Mouse (Mus musculus) limb, embryonic 14.5 days (tissue): Measurements from ENCODE around the gene Klf2. TPM values are rescaled to one million over a fixed set of nuclear protein-coding genes. Genes with fewer than 3 reads are reported as not detected.

Experiments used
- ATAC-seq: fragments of 200-750 bp; cut with Nextera tagmentation; 2 replicates; pipeline ENCODE4 v1.8.0; 2017; ENCODE audit warnings: low read depth, moderate number of reproducible peaks, moderate TSS enrichment; ENCODE audit not compliant: low FRiP score
- DNase-seq: peaks from one replicate; pipeline ENCODE4 v3.0.0-alpha.2; 2015; ENCODE audit warnings: low spot score
- H3K27ac ChIP-seq: fragments of 300-500 bp; sonication (generic); replicated peaks from 2 replicates; pipeline ENCODE4 v1.5.1; 2014; ENCODE audit warnings: low read depth, mild to moderate bottlenecking, low read length, moderate library complexity, mixed read lengths
- H3K27me3 ChIP-seq: fragments of 300-500 bp; sonication (generic); 2 replicates; pipeline ENCODE4 v1.6.1; 2014; ENCODE audit warnings: low read length, mixed read lengths; ENCODE audit not compliant: control insufficient read depth, insufficient read depth
- H3K36me3 ChIP-seq: fragments of 300-500 bp; sonication (generic); 2 replicates; pipeline ENCODE4 v1.6.1; 2014; ENCODE audit warnings: mild to moderate bottlenecking, low read length, moderate library complexity, mixed read lengths; ENCODE audit not compliant: control insufficient read depth, insufficient read depth
- H3K4me1 ChIP-seq: fragments of 300-500 bp; sonication (generic); 2 replicates; pipeline ENCODE4 v1.6.1; 2014; ENCODE audit warnings: antibody characterized with exemption, low read length, mixed read lengths; ENCODE audit not compliant: control insufficient read depth, insufficient read depth
- H3K4me2 ChIP-seq: fragments of 300-500 bp; sonication (generic); replicated peaks from 2 replicates; pipeline ENCODE4 v1.6.1; 2014; ENCODE audit warnings: low read depth, mild to moderate bottlenecking, low read length, moderate library complexity; ENCODE audit not compliant: severe bottlenecking
- H3K4me3 ChIP-seq: fragments of 300-500 bp; sonication (generic); replicated peaks from 2 replicates; pipeline ENCODE4 v1.5.1; 2014; ENCODE audit warnings: low read length
- H3K9ac ChIP-seq: fragments of 300-500 bp; sonication (generic); 2 replicates; pipeline ENCODE4 v1.6.1; 2014; ENCODE audit warnings: mild to moderate bottlenecking, low read depth, low read length, moderate library complexity; ENCODE audit not compliant: severe bottlenecking
- H3K9me3 ChIP-seq: fragments of 300-500 bp; sonication (generic); 2 replicates; pipeline ENCODE4 v1.6.1; 2016; ENCODE audit warnings: low read length; ENCODE audit not compliant: control insufficient read depth
- POLR2A ChIP-seq: fragments of 200-500 bp; IDR thresholded peaks from 2 replicates; pipeline ENCODE4 v1.8.0; 2012; ENCODE audit warnings: inconsistent platforms, mild to moderate bottlenecking, moderate library complexity, borderline replicate concordance; ENCODE audit not compliant: insufficient read depth, insufficient read length; ENCODE audit errors: extremely low read depth
- WGBS: fragments of 180-500 bp; shearing (Covaris S2); extraction: QIAGEN DNeasy Blood & Tissue Kit; methylation state at CpG from one replicate; pipeline ENCODE4 v1.1.7; 2014; 5-methylcytosine and 5-hydroxymethylcytosine counted together
- polyA plus RNA-seq, 2 experiments: library from polyadenylated mRNA; depleted of rRNA in 1 of 2; stranded (reverse) in 1 of 2; unstranded in 1 of 2; fragments of >200 nt; fragmentation: Nextera tagmentation in 1 of 2; extraction: Ambion mirVana in 1 of 2; gene quantifications; 2 replicates each; pipeline versions ENCODE4 v1.2.1 to v1.2.3; 2012 to 2014

The Klf2 gene
- polyA plus RNA-seq, 2 experiments, result 20.1 to 36.7 TPM

GRCm38 (mm10) chr8:72303633-72304032 is 15.2 kb upstream of the Klf2 start:
- no peak for TF ChIP-seq POLR2A
- no peak overlapping the region for H3K4me2 ChIP-seq
- 44% methylated on average over 8 of the region's 8 CpGs for WGBS
- H3K27ac ChIP-seq, result peak overlapping the region; percentile 82
- ATAC-seq (peak; percentile 64; the same call in 1 of the 2 replicates), DNase-seq (peak; percentile 43)
- no peak overlapping the region for H3K9ac ChIP-seq
- H3K4me1 ChIP-seq, result peaks cover 9% of the 10 kb centered on the region
- no peaks in the 10 kb centered on the region for H3K9me3 ChIP-seq
- no peaks in the 10 kb centered on the region for H3K36me3 ChIP-seq
- no peaks in the 10 kb centered on the region for H3K27me3 ChIP-seq
- no peak overlapping the region for H3K4me3 ChIP-seq

- TF ChIP-seq POLR2A, result no peak
- Histone ChIP-seq H3K27ac (no peak within 1 kb of the TSS), H3K27me3 (no peaks in the 10 kb centered on the region), H3K4me3 (no peak within 1 kb of the TSS), H3K4me1 (peaks cover 9% of the 10 kb centered on the region), H3K9me3 (no peaks in the 10 kb centered on the region), H3K9ac (no peak within 1 kb of the TSS), H3K4me2 (no peak within 1 kb of the TSS), H3K36me3 (no peaks in the 10 kb centered on the region)
- DNase-seq (no peak), ATAC-seq (no peak)
- WGBS, result 67% methylated on average over 15 of the region's 16 CpGs
Measured at GRCm38 (mm10) chr8:72305210-72305905, 13.5 kb upstream of the Klf2 start, which contains the start of gene Gm10282. TSS of gene Gm10282 (minus strand) at chr8:72305260.

- Histone ChIP-seq H3K4me3 (no peak overlapping the region), H3K4me2 (no peak overlapping the region), H3K27me3 (no peaks in the 10 kb centered on the region), H3K4me1 (peaks cover 13% of the 10 kb centered on the region), H3K27ac (no peak overlapping the region), H3K36me3 (no peaks in the 10 kb centered on the region), H3K9me3 (no peaks in the 10 kb centered on the region), H3K9ac (no peak overlapping the region)
- 82% methylated on average over 5 of the region's 5 CpGs for WGBS
- DNase-seq, result no peak
- TF ChIP-seq POLR2A, result no peak
- ATAC-seq, result no peak
Measured at GRCm38 (mm10) chr8:72306913-72307312, 11.9 kb upstream of the Klf2 start.

GRCm38 (mm10) chr8:72308276-72308675 is 10.6 kb upstream of the Klf2 start:
- peak; percentile 12 for DNase-seq
- WGBS, result 66% methylated on average over 6 of the region's 6 CpGs
- Histone ChIP-seq H3K9me3 (no peaks in the 10 kb centered on the region), H3K9ac (no peak overlapping the region), H3K27me3 (no peaks in the 10 kb centered on the region), H3K36me3 (no peaks in the 10 kb centered on the region), H3K27ac (no peak overlapping the region), H3K4me1 (peaks cover 8% of the 10 kb centered on the region), H3K4me2 (no peak overlapping the region), H3K4me3 (no peak overlapping the region)
- no peak for ATAC-seq
- no peak for TF ChIP-seq POLR2A

- WGBS, result 44% methylated on average over 8 of the region's 8 CpGs
- Histone ChIP-seq H3K9me3 (no peaks in the 10 kb centered on the region), H3K4me2 (no peak overlapping the region), H3K27ac (no peak overlapping the region), H3K4me3 (no peak overlapping the region), H3K9ac (no peak overlapping the region), H3K36me3 (no peaks in the 10 kb centered on the region), H3K27me3 (no peaks in the 10 kb centered on the region), H3K4me1 (peaks cover 4% of the 10 kb centered on the region; the same call in 1 of the 2 replicates)
- no peak for TF ChIP-seq POLR2A
- ATAC-seq (no peak), DNase-seq (no peak)
Measured at GRCm38 (mm10) chr8:72310849-72311506, 7.9 kb upstream of the Klf2 start.
